ENCODE assay signal across 13 mouse cellular contexts in the genomic region with DNA sequence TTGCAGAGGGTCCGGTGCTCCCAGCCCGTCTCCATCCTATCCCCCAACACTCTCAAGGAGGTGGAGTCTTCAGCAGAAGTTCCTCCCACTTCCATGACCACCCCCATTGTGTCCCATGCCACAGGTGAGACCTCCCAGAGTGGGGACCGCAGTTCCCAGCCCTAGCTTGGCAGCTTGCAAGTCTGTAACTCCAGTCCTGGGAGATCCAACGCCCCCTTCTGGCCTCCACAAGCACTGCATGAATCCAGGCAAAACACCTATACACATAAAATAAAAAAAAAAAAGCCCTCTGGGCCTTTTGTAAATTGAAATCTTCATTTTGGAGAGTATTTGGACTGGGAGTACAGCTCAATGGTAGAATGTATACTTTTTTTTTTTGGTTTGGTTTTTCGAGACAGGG. TPM values are rescaled to one million over a fixed set of nuclear protein-coding genes. Genes with fewer than 3 reads are reported as not detected.
DNase-seq lines count a peak whose midpoint lies in the region; ATAC-seq and TF ChIP-seq lines count a peak whose summit lies in the region.
"Had no signal": no experiment of that assay in that cellular context is flagged by ENCODE, and none has a peak within 500 bp of the region (broad histone marks: within the 10 kb centered on the region; RNA-seq: fewer than 3 reads in every experiment).

No protein-coding gene starts in this region.

- TF ChIP-seq POLR2A in liver, adult 2 months (IDR thresholded peaks at IDR 0.05; ENCODE audit: extremely low read depth, insufficient read depth, low read length) = no peak

- peaks cover 1% of the 10 kb centered on the region; the same call in 1 of the 2 replicates for H3K4me1 ChIP-seq in liver, adult 2 months (ENCODE audit: control insufficient read depth, insufficient read depth, low read length)

- peak; percentile 62 for TF ChIP-seq CTCF in liver, adult 2 months (IDR thresholded peaks at IDR 0.05; ENCODE audit: low read depth, low read length)

- peaks cover 39% of the 10 kb centered on the region for H3K36me3 ChIP-seq in liver, adult 2 months (ENCODE audit: control insufficient read depth, insufficient read depth, low read length)

- H3K27ac ChIP-seq in liver, adult 2 months (replicated peaks; ENCODE audit: insufficient read depth, low read depth, low read length) = no peak overlapping the region
- H3K27ac ChIP-seq: liver, embryonic 15.5 days had no signal

- DNase-seq in CD4-positive, CD25-positive, alpha-beta regulatory T cell, adult 2 months (ENCODE audit: low read depth, low spot score) = peak; percentile 68
- DNase-seq in liver, adult 2 months (ENCODE audit: extremely low read depth, low read depth, low spot score) = no peak
- no peak for DNase-seq in liver
- peak; percentile 20 for DNase-seq in MN1 (ENCODE audit: low spot score)
- peak; percentile 42 for DNase-seq in retina, postnatal 1 day
- no peak for DNase-seq in layer of hippocampus, adult 18-20 months (ENCODE audit: low spot score in 2 of 2)
- no peak for DNase-seq in cerebellum, postnatal 4 days (ENCODE audit: low spot score in 2 of 2)
- DNase-seq: heart, postnatal 10 days; kidney, postnatal 25 days had no signal

- H3K4me3 ChIP-seq in liver, adult 2 months (ENCODE audit: insufficient read depth, low read depth, low read length) = no peak overlapping the region
- H3K4me3 ChIP-seq: liver, embryonic 15.5 days; myocyte had no signal

- H3K9ac ChIP-seq in liver, adult 2 months (ENCODE audit: low read depth, low read length) = no peak overlapping the region
- H3K9ac ChIP-seq: liver, embryonic 15.5 days had no signal

- no peaks in the 10 kb centered on the region for H3K79me2 ChIP-seq in liver, adult 2 months (ENCODE audit: control insufficient read depth, insufficient read depth, low read length)

- no peak for ATAC-seq in CD4-positive, CD25-positive, alpha-beta regulatory T cell, adult 4 months
- ATAC-seq: forebrain, embryonic 16.5 days had no signal

- H3K27me3 ChIP-seq in liver, adult 2 months (ENCODE audit: control insufficient read depth, insufficient read depth, low read length) = no peaks in the 10 kb centered on the region
- H3K27me3 ChIP-seq: liver, embryonic 15.5 days had no signal

- WGBS in liver, adult 2 months = 80% methylated on average over 5 of the region's 5 CpGs

RNA-seq across cellular contexts. Expression of a gene that starts 1.7 kb away (rescaled TPM):
- 10 to 100 TPM; 24.6 to 25.9 TPM for polyA plus RNA-seq in CD4-positive, CD25-positive, alpha-beta regulatory T cell, adult 4 months (2017; shearing (Covaris generic))
- total RNA-seq in liver, adult 2 months (2014; rRNA removed) = 3.2 and 4.1 TPM in 2 replicates
- polyA plus RNA-seq in liver, adult 2 months (2012; rRNA removed) = 6.6 and 7.8 TPM in 2 replicates
- 10 to 100 TPM; 15.7 to 17.7 TPM for total RNA-seq in layer of hippocampus, adult 18-20 months (2021)

RNA-seq across cellular contexts. Expression of a gene that starts 11.7 kb away (rescaled TPM):
- polyA plus RNA-seq in CD4-positive, CD25-positive, alpha-beta regulatory T cell, adult 4 months (2017; shearing (Covaris generic)) = 10 to 100 TPM; 48.3 to 64.6 TPM
- 15.8 and 16.3 TPM in 2 replicates for total RNA-seq in liver, adult 2 months (2014; rRNA removed)
- 23.2 and 27.0 TPM in 2 replicates for polyA plus RNA-seq in liver, adult 2 months (2012; rRNA removed)
- 10 to 100 TPM; 54.1 to 54.6 TPM for total RNA-seq in layer of hippocampus, adult 18-20 months (2021)

RNA-seq across cellular contexts. Expression of a gene that starts 16.5 kb away (rescaled TPM):
- 10 to 100 TPM; 12.1 to 19.9 TPM for polyA plus RNA-seq in CD4-positive, CD25-positive, alpha-beta regulatory T cell, adult 4 months (2017; shearing (Covaris generic))
- 0.27 TPM in 1 of 2 replicates, not detected in the other for total RNA-seq in liver, adult 2 months (2014; rRNA removed)
- polyA plus RNA-seq in liver, adult 2 months (2012; rRNA removed) = 0.42 and 1.2 TPM in 2 replicates
- total RNA-seq in layer of hippocampus, adult 18-20 months (2021) = under 1 TPM; 0.56 to 0.87 TPM
- polyA plus RNA-seq: myocyte had no signal

RNA-seq across cellular contexts. Expression of a gene that starts 42.3 kb away (rescaled TPM):
- polyA plus RNA-seq in CD4-positive, CD25-positive, alpha-beta regulatory T cell, adult 4 months (2017; shearing (Covaris generic)) = 1 to 10 TPM; 3.9 to 4.4 TPM
- total RNA-seq in liver, adult 2 months (2014; rRNA removed) = 7.6 and 8.9 TPM in 2 replicates
- polyA plus RNA-seq in liver, adult 2 months (2012; rRNA removed) = 23.1 and 34.7 TPM in 2 replicates
- 10 to 100 TPM; 43.1 to 44.9 TPM for total RNA-seq in layer of hippocampus, adult 18-20 months (2021)

RNA-seq across cellular contexts. Expression of a gene that starts 44.5 kb away (rescaled TPM):
- polyA plus RNA-seq in CD4-positive, CD25-positive, alpha-beta regulatory T cell, adult 4 months (2017; shearing (Covaris generic)) = 10 to 100 TPM; 61.4 to 71.9 TPM
- 30.0 and 30.5 TPM in 2 replicates for total RNA-seq in liver, adult 2 months (2014; rRNA removed)
- polyA plus RNA-seq in liver, adult 2 months (2012; rRNA removed) = 14.0 and 14.4 TPM in 2 replicates
- 100 to 1,000 TPM; 153 to 176 TPM for total RNA-seq in layer of hippocampus, adult 18-20 months (2021)

Comparison
In these comparisons a context has a peak if more than half of its experiments do, and no peak if none do; other contexts are left out.
1. DNase-seq: peak in CD4-positive, CD25-positive, alpha-beta regulatory T cell, adult 2 months (single experiment), MN1 (single experiment) and retina, postnatal 1 day (single experiment); none in liver, adult 2 months (single experiment), liver (single experiment), layer of hippocampus, adult 18-20 months (0 of 2) and cerebellum, postnatal 4 days (0 of 2).